Mouse (Mus musculus) midbrain, embryonic 16.5 days (tissue): ENCODE results near the gene Fign. TPM values are rescaled to one million over a fixed set of nuclear protein-coding genes. Genes with fewer than 3 reads are reported as not detected.

Experiments
- ATAC-seq: fragments of 200-750 bp; cut with Nextera tagmentation; 2 replicates; pipeline ENCODE4 v1.8.0; 2017; ENCODE audit warnings: moderate TSS enrichment
- H3K27ac ChIP-seq: fragments of 300-500 bp; sonication (generic); 2 replicates; pipeline ENCODE4 v1.5.1; 2014; ENCODE audit warnings: mild to moderate bottlenecking, low read length, mixed read lengths
- H3K27me3 ChIP-seq: fragments of 300-500 bp; sonication (generic); 2 replicates; pipeline ENCODE4 v1.6.1; 2014; ENCODE audit warnings: low read depth, low read length, mixed read lengths; ENCODE audit not compliant: control insufficient read depth, insufficient read depth
- H3K36me3 ChIP-seq: fragments of 300-500 bp; sonication (generic); 2 replicates; pipeline ENCODE4 v1.6.1; 2014; ENCODE audit warnings: mild to moderate bottlenecking, low read length, moderate library complexity, mixed read lengths; ENCODE audit not compliant: control insufficient read depth, insufficient read depth
- H3K4me1 ChIP-seq: fragments of 300-500 bp; sonication (generic); 2 replicates; pipeline ENCODE4 v1.6.1; 2014; ENCODE audit warnings: mild to moderate bottlenecking, low read length, mixed read lengths; ENCODE audit not compliant: control insufficient read depth, insufficient read depth
- H3K4me2 ChIP-seq: fragments of 300-500 bp; sonication (generic); 2 replicates; pipeline ENCODE4 v1.6.1; 2014; ENCODE audit warnings: mild to moderate bottlenecking, low read length, mixed read lengths
- H3K4me3 ChIP-seq: fragments of 300-500 bp; sonication (generic); 2 replicates; pipeline ENCODE4 v1.5.1; 2014; ENCODE audit warnings: low read depth, mild to moderate bottlenecking, low read length, moderate library complexity, mixed read lengths
- H3K9ac ChIP-seq: fragments of 300-500 bp; sonication (generic); 2 replicates; pipeline ENCODE4 v1.6.1; 2014; ENCODE audit warnings: low read depth, low read length, mixed read lengths
- H3K9me3 ChIP-seq: fragments of 300-500 bp; sonication (generic); replicated peaks from 2 replicates; pipeline ENCODE4 v1.6.1; 2014; ENCODE audit warnings: mild to moderate bottlenecking, low read length, mixed read lengths; ENCODE audit not compliant: control insufficient read depth, poor library complexity, severe bottlenecking
- WGBS: fragments of 180-500 bp; shearing (Covaris S2); extraction: QIAGEN DNeasy Blood & Tissue Kit; methylation state at CpG from one replicate; pipeline ENCODE4 v1.1.7; 2014; 5-methylcytosine and 5-hydroxymethylcytosine counted together
- polyA plus RNA-seq: library from polyadenylated mRNA; unstranded; fragments of >200 nt; fragmentation: Nextera tagmentation; extraction: Ambion mirVana; gene quantifications from 2 replicates; pipeline ENCODE4 v1.2.1, GENCODE M21; 2015

The Fign gene
- polyA plus RNA-seq = 20.5 and 25.9 TPM in 2 replicates

- ATAC-seq = peak; percentile 87
- Histone ChIP-seq H3K4me3 (peak within 1 kb of the TSS; percentile 80), H3K4me2 (peak within 1 kb of the TSS; percentile 94), H3K9ac (peak within 1 kb of the TSS; percentile 85), H3K4me1 (peaks cover 8% of the 10 kb centered on the region; the same call in 1 of the 2 replicates), H3K36me3 (no peaks in the 10 kb centered on the region), H3K27ac (peak within 1 kb of the TSS; percentile 94), H3K9me3 (no peaks in the 10 kb centered on the region), H3K27me3 (no peaks in the 10 kb centered on the region)
- under 1% methylated on average over 37 of the region's 85 CpGs for WGBS
These were observed at the start of gene Fign for GRCm38 (mm10) chr2:64097937-64098617. Gene Fign, minus strand, starts transcription at chr2:64098038.

- Histone ChIP-seq H3K4me1 (no peaks in the 10 kb centered on the region), H3K36me3 (no peaks in the 10 kb centered on the region), H3K4me2 (no peak overlapping the region), H3K27me3 (no peaks in the 10 kb centered on the region), H3K27ac (no peak overlapping the region), H3K4me3 (no peak overlapping the region), H3K9ac (no peak overlapping the region), H3K9me3 (no peaks in the 10 kb centered on the region)
- whole genome bisulfite sequencing = 86% methylated on average over 4 of the region's 4 CpGs
- ATAC-seq = no peak
These were observed 35.8 kb upstream of the Fign start for GRCm38 (mm10) chr2:64133597-64133996.

DNA sequence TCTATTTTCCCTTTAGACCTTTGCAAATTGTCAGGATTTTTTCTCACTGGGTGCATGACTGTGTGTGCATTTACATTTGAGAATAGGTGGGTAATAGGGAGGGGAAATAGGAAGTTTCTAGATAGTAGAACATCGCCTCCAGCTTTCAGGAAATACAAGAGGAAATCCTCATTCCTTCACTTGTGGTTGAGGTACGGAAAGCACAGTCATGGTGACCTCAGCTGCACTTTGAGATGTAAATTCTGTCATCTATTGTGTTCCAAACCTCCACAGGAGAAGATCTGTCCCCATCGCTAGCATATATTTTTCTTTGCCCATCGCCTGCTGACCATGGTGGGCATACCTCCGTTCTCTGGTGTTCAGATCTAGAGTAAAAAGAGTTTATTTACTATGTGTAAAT lies 22.7 kb upstream of the Fign start:
- Histone ChIP-seq H3K27ac (no peak overlapping the region), H3K36me3 (no peaks in the 10 kb centered on the region), H3K27me3 (no peaks in the 10 kb centered on the region), H3K9ac (no peak overlapping the region), H3K4me2 (no peak overlapping the region), H3K4me1 (no peaks in the 10 kb centered on the region), H3K9me3 (no peaks in the 10 kb centered on the region), H3K4me3 (no peak overlapping the region)
- ATAC-seq = no peak
- WGBS = 89% methylated on average over 5 of the region's 5 CpGs

- no peaks in the 10 kb centered on the region for H3K4me1 ChIP-seq
- WGBS = 67% methylated on average over 7 of the region's 7 CpGs
- no peak for ATAC-seq
These were observed 18.8 kb upstream of the Fign start for GRCm38 (mm10) chr2:64116613-64117012.

GRCm38 (mm10) chr2:64111133-64111532 lies 13.3 kb upstream of the Fign start:
- H3K4me3 ChIP-seq = no peak overlapping the region
- H3K4me2 ChIP-seq = no peak overlapping the region
- no peak overlapping the region for H3K9ac ChIP-seq
- H3K9me3 ChIP-seq = no peaks in the 10 kb centered on the region
- no peak overlapping the region for H3K27ac ChIP-seq
- ATAC-seq = no peak
- 90% methylated on average over 3 of the region's 3 CpGs for WGBS
- no peaks in the 10 kb centered on the region for H3K36me3 ChIP-seq
- no peaks in the 10 kb centered on the region for H3K27me3 ChIP-seq
- no peaks in the 10 kb centered on the region for H3K4me1 ChIP-seq

More at GRCm38 (mm10) chr2:64116613-64117012, 18.8 kb upstream of the Fign start:
- Histone ChIP-seq H3K27me3 (no peaks in the 10 kb centered on the region), H3K4me2 (no peak overlapping the region), H3K4me3 (no peak overlapping the region), H3K9me3 (no peaks in the 10 kb centered on the region), H3K27ac (no peak overlapping the region), H3K9ac (no peak overlapping the region), H3K36me3 (no peaks in the 10 kb centered on the region)

- H3K36me3 ChIP-seq = no peaks in the 10 kb centered on the region
- H3K27me3 ChIP-seq = no peaks in the 10 kb centered on the region
- H3K27ac ChIP-seq = no peak overlapping the region
- no peak for ATAC-seq
- no peaks in the 10 kb centered on the region for H3K9me3 ChIP-seq
- H3K4me2 ChIP-seq = no peak overlapping the region
- H3K4me3 ChIP-seq = no peak overlapping the region
- H3K4me1 ChIP-seq = no peaks in the 10 kb centered on the region
- H3K9ac ChIP-seq = no peak overlapping the region
- 76% methylated on average over 4 of the region's 4 CpGs for WGBS
These were observed 12.0 kb upstream of the Fign start for GRCm38 (mm10) chr2:64109860-64110259.

DNA sequence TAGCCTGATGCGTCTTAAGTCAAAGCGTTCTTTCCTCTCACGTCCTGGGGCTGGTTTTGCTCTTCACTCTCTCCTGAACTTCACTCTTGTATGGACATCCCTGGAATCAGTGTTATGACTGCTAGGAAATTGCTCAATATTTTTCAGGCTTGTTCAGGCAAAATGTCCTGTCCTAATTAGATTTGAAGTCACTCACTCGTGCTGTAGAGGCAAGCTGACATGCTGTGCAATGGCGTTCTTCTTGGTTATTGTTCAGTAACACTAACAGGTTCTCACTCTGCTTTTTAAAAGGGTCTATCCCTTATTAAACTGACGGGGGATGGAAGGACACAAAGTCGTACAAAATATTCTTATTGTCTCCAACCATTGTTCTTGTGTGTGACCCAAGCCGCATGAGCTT lies 10.2 kb upstream of the Fign start:
- Histone ChIP-seq H3K36me3 (no peaks in the 10 kb centered on the region), H3K9ac (no peak overlapping the region), H3K9me3 (no peaks in the 10 kb centered on the region), H3K27ac (no peak overlapping the region), H3K27me3 (no peaks in the 10 kb centered on the region), H3K4me3 (no peak overlapping the region), H3K4me1 (no peaks in the 10 kb centered on the region; the same call in 1 of the 2 replicates), H3K4me2 (no peak overlapping the region)
- ATAC-seq = no peak
- 66% methylated on average over 8 of the region's 8 CpGs for WGBS

GRCm38 (mm10) chr2:64098618-64099320 lies 931 bp upstream of the Fign start:
- peaks cover 8% of the 10 kb centered on the region; the same call in 1 of the 2 replicates for H3K4me1 ChIP-seq
- peak overlapping the region; percentile 94 for H3K27ac ChIP-seq
- no peaks in the 10 kb centered on the region for H3K36me3 ChIP-seq
- H3K4me3 ChIP-seq = peak overlapping the region; percentile 80
- 1% methylated on average over 21 of the region's 21 CpGs for WGBS
- H3K27me3 ChIP-seq = no peaks in the 10 kb centered on the region
- H3K9ac ChIP-seq = peak overlapping the region; percentile 85
- no peaks in the 10 kb centered on the region for H3K9me3 ChIP-seq
- ATAC-seq = peak; percentile 81
- peak overlapping the region; percentile 94 for H3K4me2 ChIP-seq
